Mouse (Mus musculus): ENCODE measurements around the gene Pprc1.

The Pprc1 gene

GRCm38 (mm10) chr19:46033911-46034310 lies 10.8 kb upstream of the Pprc1 start:
- no peak for DNase-seq (ENCODE audit: low read depth)

GRCm38 (mm10) chr19:46035971-46036370 lies 8.7 kb upstream of the Pprc1 start:
- DNase-seq (ENCODE audit: low read depth), result no peak

- peak; percentile 50 for DNase-seq (ENCODE audit: low read depth)
Measured at GRCm38 (mm10) chr19:46036477-46037242, 8.0 kb upstream of the Pprc1 start.

GRCm38 (mm10) chr19:46037243-46037924 lies 7.3 kb upstream of the Pprc1 start:
- peak; percentile 76 for DNase-seq (ENCODE audit: low read depth)

GRCm38 (mm10) chr19:46037925-46038850 lies 6.5 kb upstream of the Pprc1 start:
- DNase-seq (ENCODE audit: low read depth), result peak; percentile 53

GRCm38 (mm10) chr19:46038851-46039260 lies 5.8 kb upstream of the Pprc1 start:
- peak; percentile 40 for DNase-seq (ENCODE audit: low read depth)

- peak; percentile 95 for DNase-seq (ENCODE audit: low read depth)
Measured at GRCm38 (mm10) chr19:46039478-46039877, 5.2 kb upstream of the Pprc1 start.

GRCm38 (mm10) chr19:46040149-46040902 lies 4.4 kb upstream of the Pprc1 start:
- DNase-seq (ENCODE audit: low read depth), result peak; percentile 82

GRCm38 (mm10) chr19:46041299-46041932 lies 3.3 kb upstream of the Pprc1 start:
- peak; percentile 42 for DNase-seq (ENCODE audit: low read depth)

- peak; percentile 60 for DNase-seq (ENCODE audit: low read depth)
Measured at GRCm38 (mm10) chr19:46041933-46042475, 2.7 kb upstream of the Pprc1 start.

- DNase-seq (ENCODE audit: low read depth), result peak; percentile 68
Measured at GRCm38 (mm10) chr19:46042476-46043011, 2.1 kb upstream of the Pprc1 start.

- no peak for DNase-seq (ENCODE audit: low read depth)
Measured at GRCm38 (mm10) chr19:46043380-46043779, 1.3 kb upstream of the Pprc1 start.

GRCm38 (mm10) chr19:46044993-46045695 lies 458 bp downstream of the Pprc1 start, which contains the start of gene Ldb1:
Gene Ldb1, minus strand, starts transcription at chr19:46045214.
- peak; percentile 84 for DNase-seq (ENCODE audit: low read depth)

GRCm38 (mm10) chr19:46045696-46046311 lies 1.1 kb downstream of the Pprc1 start:
- peak; percentile 52 for DNase-seq (ENCODE audit: low read depth)

- no peak for DNase-seq (ENCODE audit: low read depth)
Measured at GRCm38 (mm10) chr19:46046621-46047025, 1.9 kb downstream of the Pprc1 start.

- DNase-seq (ENCODE audit: low read depth), result no peak
Measured at GRCm38 (mm10) chr19:46047426-46047825, 2.7 kb downstream of the Pprc1 start.

GRCm38 (mm10) chr19:46049129-46049528 lies 4.4 kb downstream of the Pprc1 start:
- no peak for DNase-seq (ENCODE audit: low read depth)

GRCm38 (mm10) chr19:46050462-46050861 lies 5.8 kb downstream of the Pprc1 start:
- peak; percentile 49 for DNase-seq (ENCODE audit: low read depth)

GRCm38 (mm10) chr19:46055752-46056387 lies 11.2 kb downstream of the Pprc1 start:
- no peak for DNase-seq (ENCODE audit: low read depth)
